ENCODE assay signal across 9 mouse cellular contexts in the genomic region with DNA sequence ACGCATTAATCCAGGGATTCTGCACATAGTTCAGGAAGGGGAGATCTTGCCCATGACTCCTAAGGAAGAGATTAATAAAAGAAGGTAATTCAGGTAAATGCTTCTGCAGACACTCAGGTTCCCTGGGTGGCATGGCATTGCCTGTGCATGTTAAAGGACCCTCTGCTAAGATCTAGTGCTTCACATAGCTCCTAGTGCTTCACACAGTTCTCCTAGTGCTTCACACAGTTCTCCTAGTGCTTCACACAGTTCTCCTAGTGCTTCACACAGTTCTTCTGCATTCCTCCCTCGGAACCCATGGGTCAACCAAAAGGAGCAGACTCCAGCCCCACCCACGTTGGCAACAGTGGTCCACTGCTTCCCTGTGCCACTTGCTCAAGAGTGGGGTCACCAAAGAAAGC. TPM values are rescaled to one million over a fixed set of nuclear protein-coding genes. Genes with fewer than 3 reads are reported as not detected.
DNase-seq lines count a peak whose midpoint lies in the region; ATAC-seq and TF ChIP-seq lines count a peak whose summit lies in the region.
"Had no signal": no experiment of that assay in that cellular context is flagged by ENCODE, and none has a peak within 500 bp of the region (broad histone marks: within the 10 kb centered on the region; RNA-seq: fewer than 3 reads in every experiment).

No protein-coding gene starts in this region.

- H3K4me3 ChIP-seq in heart, embryonic 11.5 days (ENCODE audit: low read depth, low read length) = no peak overlapping the region
- no peak overlapping the region for H3K4me3 ChIP-seq in ES-Bruce4 (ENCODE audit: low read depth, low read length)
- peak overlapping the region; percentile 1; the same call in 1 of the 2 replicates for H3K4me3 ChIP-seq in heart, embryonic 16.5 days (ENCODE audit: low read length)
- H3K4me3 ChIP-seq in lung, embryonic 14.5 days (ENCODE audit: low read depth, low read length) = no peak overlapping the region
- H3K4me3 ChIP-seq: embryonic facial prominence, embryonic 12.5 days had no signal

- no peaks in the 10 kb centered on the region for H3K27me3 ChIP-seq in heart, embryonic 11.5 days (ENCODE audit: control insufficient read depth, insufficient read depth, low read length)
- no peaks in the 10 kb centered on the region for H3K27me3 ChIP-seq in ES-Bruce4 (ENCODE audit: control insufficient read depth, insufficient read depth, low read length, poor library complexity, severe bottlenecking)
- H3K27me3 ChIP-seq in heart, embryonic 16.5 days (ENCODE audit: control insufficient read depth, insufficient read depth, low read length) = no peaks in the 10 kb centered on the region
- H3K27me3 ChIP-seq in lung, embryonic 14.5 days (ENCODE audit: insufficient read depth, low read length) = no peaks in the 10 kb centered on the region
- H3K27me3 ChIP-seq: embryonic facial prominence, embryonic 12.5 days had no signal

- no peak for TF ChIP-seq POLR2A in ES-Bruce4 (IDR thresholded peaks at IDR 0.05; ENCODE audit: insufficient read depth, low read length)

- H3K36me3 ChIP-seq in heart, embryonic 11.5 days (ENCODE audit: control insufficient read depth, insufficient read depth, low read length) = no peaks in the 10 kb centered on the region
- H3K36me3 ChIP-seq in ES-Bruce4 (ENCODE audit: control insufficient read depth, insufficient read depth, low read length, poor library complexity, severe bottlenecking) = peaks cover 15% of the 10 kb centered on the region
- H3K36me3 ChIP-seq in heart, embryonic 16.5 days (ENCODE audit: control insufficient read depth, insufficient read depth) = peaks cover 7% of the 10 kb centered on the region; the same call in 1 of the 2 replicates
- peaks cover 21% of the 10 kb centered on the region for H3K36me3 ChIP-seq in lung, embryonic 14.5 days (ENCODE audit: insufficient read depth)

- TF ChIP-seq EP300 in ES-Bruce4 (IDR thresholded peaks at IDR 0.05; ENCODE audit: insufficient read depth, low read depth, low read length) = no peak

- TF ChIP-seq CTCF in ES-Bruce4 (IDR thresholded peaks at IDR 0.05; ENCODE audit: low read depth, low read length) = no peak
- TF ChIP-seq CTCF in lung, embryonic 14.5 days (IDR thresholded peaks at IDR 0.05; ENCODE audit: low read depth) = no peak

- H3K4me2 ChIP-seq in heart, embryonic 11.5 days = peak overlapping the region; percentile 33
- peak overlapping the region; percentile 89 for H3K4me2 ChIP-seq in heart, embryonic 16.5 days (ENCODE audit: low read depth, low read length)
- H3K4me2 ChIP-seq in lung, embryonic 14.5 days = peak overlapping the region; percentile 88

- H3K27ac ChIP-seq in heart, embryonic 11.5 days (ENCODE audit: low read depth, low read length) = no peak overlapping the region
- peak overlapping the region; percentile 14; the same call in 1 of the 2 replicates for H3K27ac ChIP-seq in ES-Bruce4 (ENCODE audit: insufficient read depth, low read length)
- H3K27ac ChIP-seq in heart, embryonic 16.5 days (ENCODE audit: low read length) = peak overlapping the region; percentile 96
- H3K27ac ChIP-seq in lung, embryonic 14.5 days (ENCODE audit: low read depth) = peak overlapping the region; percentile 96; the same call in 1 of the 2 replicates

- 78% methylated on average over 3 of the region's 3 CpGs for WGBS in heart, embryonic 11.5 days (ENCODE audit: insufficient replicate concordance)
- 70% methylated on average over 3 of the region's 3 CpGs for WGBS in heart, embryonic 16.5 days
- WGBS in lung, embryonic 14.5 days = 63% methylated on average over 3 of the region's 3 CpGs

- H3K9me3 ChIP-seq in heart, embryonic 11.5 days (replicated peaks; ENCODE audit: control insufficient read depth, low read length) = no peaks in the 10 kb centered on the region
- H3K9me3 ChIP-seq in ES-Bruce4 (replicated peaks; ENCODE audit: control insufficient read depth, insufficient read depth, low read length, poor library complexity, severe bottlenecking) = no peaks in the 10 kb centered on the region; the same call in 1 of the 2 replicates
- H3K9me3 ChIP-seq in heart, embryonic 16.5 days (replicated peaks; ENCODE audit: control insufficient read depth, low read length) = no peaks in the 10 kb centered on the region
- no peaks in the 10 kb centered on the region for H3K9me3 ChIP-seq in lung, embryonic 14.5 days (ENCODE audit: low read depth, low read length)
- H3K9me3 ChIP-seq: embryonic facial prominence, embryonic 12.5 days had no signal

- peak overlapping the region; percentile 39; the same call in 1 of the 2 replicates for H3K9ac ChIP-seq in heart, embryonic 11.5 days (ENCODE audit: low read depth, low read length)
- no peak overlapping the region for H3K9ac ChIP-seq in ES-Bruce4 (ENCODE audit: low read depth, poor library complexity, severe bottlenecking)
- 0 out of 2 replicates have a peak overlapping the region, but pooled peaks have one; percentile 49 for H3K9ac ChIP-seq in heart, embryonic 16.5 days (ENCODE audit: low read length)
- H3K9ac ChIP-seq in lung, embryonic 14.5 days = no peak overlapping the region
- H3K9ac ChIP-seq: embryonic facial prominence, embryonic 12.5 days had no signal

- peaks cover 46% of the 10 kb centered on the region for H3K4me1 ChIP-seq in heart, embryonic 11.5 days (ENCODE audit: control insufficient read depth, insufficient read depth, low read length)
- H3K4me1 ChIP-seq in ES-Bruce4 (ENCODE audit: control insufficient read depth, insufficient read depth, low read length) = peaks cover 10% of the 10 kb centered on the region
- peaks cover 54% of the 10 kb centered on the region for H3K4me1 ChIP-seq in heart, embryonic 16.5 days (ENCODE audit: control insufficient read depth, insufficient read depth, low read length)
- H3K4me1 ChIP-seq in lung, embryonic 14.5 days (ENCODE audit: insufficient read depth) = peaks cover 47% of the 10 kb centered on the region

- no peak for DNase-seq in heart, postnatal 4 days
- DNase-seq in lung, embryonic 14.5 days = no peak
- DNase-seq in urinary bladder, postnatal 10 days (ENCODE audit: low spot score) = no peak
- DNase-seq in urinary bladder, adult 18-20 months (ENCODE audit: low spot score in 2 of 2) = no peak
- DNase-seq in urinary bladder, postnatal 25 days (ENCODE audit: low spot score) = no peak

- ATAC-seq in heart, embryonic 11.5 days (replicated peaks; ENCODE audit: insufficient number of reproducible peaks, low FRiP score, low TSS enrichment) = no peak
- ATAC-seq in heart, embryonic 16.5 days (replicated peaks; ENCODE audit: extremely low read depth, insufficient read depth, low FRiP score) = no peak
- ATAC-seq in lung, embryonic 14.5 days (ENCODE audit: insufficient read depth) = no peak

RNA-seq across cellular contexts. Expression of a gene that starts 56.1 kb away (rescaled TPM):
- polyA plus RNA-seq in heart, embryonic 11.5 days (2014; fragmentation: Nextera tagmentation; extraction: Ambion mirVana) = 147 TPM in 2 replicates
- 100 to 1,000 TPM; 109 to 115 TPM for total RNA-seq in heart, postnatal 4 days (2021)
- polyA plus RNA-seq in ES-Bruce4 (2011; ENCODE audit: insufficient read depth, insufficient read length, low read depth, missing spikeins) = 166 and 167 TPM in 2 replicates
- 82.7 and 84.9 TPM in 2 replicates for polyA plus RNA-seq in heart, embryonic 16.5 days (2015; fragmentation: Nextera tagmentation; extraction: Ambion mirVana)
- polyA plus RNA-seq in lung, embryonic 14.5 days (2014; fragmentation: Nextera tagmentation; extraction: Ambion mirVana) = 125 and 127 TPM in 2 replicates

RNA-seq across cellular contexts. Expression of a gene that starts 56.7 kb away (rescaled TPM):
- 30.0 and 33.9 TPM in 2 replicates for polyA plus RNA-seq in heart, embryonic 11.5 days (2014; fragmentation: Nextera tagmentation; extraction: Ambion mirVana)
- 10 to 100 TPM; 66.9 to 69.5 TPM for total RNA-seq in heart, postnatal 4 days (2021)
- 58.4 and 64.9 TPM in 2 replicates for polyA plus RNA-seq in ES-Bruce4 (2011; ENCODE audit: insufficient read depth, insufficient read length, low read depth, missing spikeins)
- 35.5 and 35.7 TPM in 2 replicates for polyA plus RNA-seq in heart, embryonic 16.5 days (2015; fragmentation: Nextera tagmentation; extraction: Ambion mirVana)
- 19.7 and 24.5 TPM in 2 replicates for polyA plus RNA-seq in lung, embryonic 14.5 days (2014; fragmentation: Nextera tagmentation; extraction: Ambion mirVana)

Comparison
In these comparisons a context has a peak if more than half of its experiments do, and no peak if none do; other contexts are left out.
1. H3K4me2 ChIP-seq: peak in every context shown above with its lines; median percentile 89 in heart, embryonic 16.5 days; 88 in lung, embryonic 14.5 days; 33 in heart, embryonic 11.5 days.
2. H3K9ac ChIP-seq: peak in heart, embryonic 11.5 days (single experiment) and heart, embryonic 16.5 days (single experiment); none in ES-Bruce4 (single experiment) and lung, embryonic 14.5 days (single experiment).